Mouse (Mus musculus) hindbrain, embryonic 11.5 days (tissue): ENCODE results near the gene Tmem206. TPM values are rescaled to one million over a fixed set of nuclear protein-coding genes. Genes with fewer than 3 reads are reported as not detected.

Experiments used
- ATAC-seq: fragments of 200-750 bp; cut with Nextera tagmentation; 2 replicates; pipeline ENCODE4 v1.8.0; 2017; ENCODE audit warnings: mild to moderate bottlenecking, moderate TSS enrichment, moderate library complexity; ENCODE audit not compliant: low FRiP score
- DNase-seq: peaks from one replicate; pipeline ENCODE4 v3.0.0-alpha.2; 2015; ENCODE audit warnings: low spot score
- H3K27ac ChIP-seq: fragments of 300-500 bp; sonication (generic); 2 replicates; pipeline ENCODE4 v1.5.1; 2014; ENCODE audit warnings: mild to moderate bottlenecking, low read depth, low read length
- H3K27me3 ChIP-seq: fragments of 300-500 bp; sonication (generic); 2 replicates; pipeline ENCODE4 v1.6.1; 2014; ENCODE audit warnings: mild to moderate bottlenecking, low read length, moderate library complexity, mixed read lengths; ENCODE audit not compliant: control insufficient read depth, insufficient read depth
- H3K36me3 ChIP-seq: fragments of 300-500 bp; sonication (generic); 2 replicates; pipeline ENCODE4 v1.6.1; 2014; ENCODE audit warnings: mild to moderate bottlenecking, low read length, moderate library complexity, mixed read lengths; ENCODE audit not compliant: control insufficient read depth, insufficient read depth
- H3K4me1 ChIP-seq: fragments of 300-500 bp; sonication (generic); replicated peaks from 2 replicates; pipeline ENCODE4 v1.6.1; 2014; ENCODE audit warnings: low read length, mixed read lengths; ENCODE audit not compliant: control insufficient read depth, insufficient read depth
- H3K4me2 ChIP-seq: fragments of 300-500 bp; sonication (generic); replicated peaks from 2 replicates; pipeline ENCODE4 v1.6.1; 2014; ENCODE audit warnings: mild to moderate bottlenecking, low read depth, low read length
- H3K4me3 ChIP-seq: fragments of 300-500 bp; sonication (generic); 2 replicates; pipeline ENCODE4 v1.5.1; 2014; ENCODE audit warnings: low read depth, low read length
- H3K9ac ChIP-seq: fragments of 300-500 bp; sonication (generic); 2 replicates; pipeline ENCODE4 v1.6.1; 2014; ENCODE audit warnings: low read depth, low read length
- H3K9me3 ChIP-seq: fragments of 300-500 bp; sonication (generic); 2 replicates; pipeline ENCODE4 v1.6.1; 2016; ENCODE audit warnings: low read length; ENCODE audit not compliant: control insufficient read depth
- WGBS: fragments of 180-500 bp; shearing (Covaris S2); extraction: QIAGEN DNeasy Blood & Tissue Kit; methylation state at CpG from one replicate; pipeline ENCODE4 v1.1.7; 2014; 5-methylcytosine and 5-hydroxymethylcytosine counted together
- polyA plus RNA-seq: library from polyadenylated mRNA; unstranded; fragments of >200 nt; fragmentation: Nextera tagmentation; extraction: Ambion mirVana; gene quantifications from 2 replicates; pipeline ENCODE4 v1.2.1, GENCODE M21; 2014

The Tmem206 gene
- polyA plus RNA-seq, result 35.4 and 39.7 TPM in 2 replicates

GRCm38 (mm10) chr1:191325726-191326232 lies at the start of gene Tmem206:
Gene Tmem206 (plus strand): TSS chr1:191325912.
- H3K4me1 ChIP-seq, result peaks cover 10% of the 10 kb centered on the region
- WGBS, result under 1% methylated on average over 41 of the region's 42 CpGs
- peak within 1 kb of the TSS; percentile 95 for H3K4me2 ChIP-seq
- H3K9me3 ChIP-seq, result no peaks in the 10 kb centered on the region
- no peaks in the 10 kb centered on the region for H3K36me3 ChIP-seq
- ATAC-seq (peak; percentile 95), DNase-seq (peak; percentile 99)
- H3K27me3 ChIP-seq, result 0 out of 2 replicates have a peak, but pooled peaks cover 2% of the 10 kb centered on the region
- peak within 1 kb of the TSS; percentile 71 for H3K27ac ChIP-seq
- peak within 1 kb of the TSS; percentile 90 for H3K9ac ChIP-seq
- peak within 1 kb of the TSS; percentile 88 for H3K4me3 ChIP-seq

- Histone ChIP-seq H3K27me3 (no peaks in the 10 kb centered on the region), H3K9ac (no peak overlapping the region), H3K4me2 (no peak overlapping the region), H3K4me3 (no peak overlapping the region), H3K36me3 (no peaks in the 10 kb centered on the region), H3K27ac (no peak overlapping the region), H3K9me3 (no peaks in the 10 kb centered on the region), H3K4me1 (no peaks in the 10 kb centered on the region)
- no peak for DNase-seq
- 97% methylated on average over 7 of the region's 7 CpGs for WGBS
- ATAC-seq, result no peak
Measured at GRCm38 (mm10) chr1:191276181-191276580, 49.5 kb upstream of the Tmem206 start.

DNA sequence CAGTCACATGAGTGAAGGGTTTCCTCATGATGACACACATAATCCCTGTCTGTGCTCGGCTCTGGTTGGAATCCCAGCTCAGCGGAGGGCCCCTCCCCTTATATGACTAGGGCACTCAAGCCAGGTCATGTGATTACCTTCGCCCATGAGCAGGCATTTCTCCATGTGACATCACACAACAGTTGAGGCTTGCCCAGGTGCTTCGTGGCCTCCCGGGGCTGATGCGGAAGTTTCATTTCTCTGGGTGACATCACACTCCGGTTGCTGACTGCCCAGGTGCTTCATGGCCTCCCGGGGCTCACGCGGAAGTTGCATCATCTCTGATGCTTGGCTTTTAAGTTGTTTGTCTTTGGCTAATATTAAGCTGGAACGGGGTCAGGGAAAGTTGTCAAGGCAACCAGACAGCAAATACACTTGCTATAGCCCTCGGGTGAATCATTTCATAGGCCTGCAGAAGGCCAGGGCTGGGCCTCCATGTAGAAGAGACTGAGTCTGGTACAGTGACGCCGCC lies 48.1 kb upstream of the Tmem206 start:
- no peaks in the 10 kb centered on the region for H3K36me3 ChIP-seq
- ATAC-seq (no peak), DNase-seq (no peak)
- WGBS, result 82% methylated on average over 14 of the region's 14 CpGs
- no peaks in the 10 kb centered on the region for H3K9me3 ChIP-seq
- H3K4me3 ChIP-seq, result no peak overlapping the region
- no peak overlapping the region for H3K4me2 ChIP-seq
- no peak overlapping the region for H3K9ac ChIP-seq
- H3K4me1 ChIP-seq, result no peaks in the 10 kb centered on the region
- no peaks in the 10 kb centered on the region for H3K27me3 ChIP-seq
- no peak overlapping the region for H3K27ac ChIP-seq

DNA sequence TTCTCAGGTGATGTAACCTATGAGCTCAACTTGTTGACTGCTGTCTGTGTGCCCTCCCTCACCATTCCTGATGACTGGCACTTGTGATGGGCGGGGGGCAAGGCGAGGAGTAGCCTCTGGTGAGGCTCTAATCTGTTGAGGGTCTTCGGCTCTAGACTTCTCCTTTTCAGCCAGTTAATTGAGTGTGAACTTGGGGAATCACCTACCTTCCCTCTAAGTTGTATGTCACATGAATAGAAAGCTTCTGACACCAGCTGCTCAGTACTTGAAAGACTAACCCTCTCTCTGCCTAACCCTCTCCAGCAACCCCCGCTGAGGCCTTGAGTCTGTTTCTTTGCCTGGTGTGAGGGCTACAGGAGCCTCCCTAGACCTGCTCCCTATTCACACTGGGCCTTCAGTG lies 47.4 kb upstream of the Tmem206 start:
- Histone ChIP-seq H3K9me3 (no peaks in the 10 kb centered on the region), H3K9ac (no peak overlapping the region), H3K4me1 (no peaks in the 10 kb centered on the region), H3K27ac (no peak overlapping the region), H3K4me3 (no peak overlapping the region), H3K36me3 (no peaks in the 10 kb centered on the region), H3K4me2 (no peak overlapping the region), H3K27me3 (no peaks in the 10 kb centered on the region)
- no peak for DNase-seq
- WGBS, result 85% methylated on average over 4 of the region's 4 CpGs
- ATAC-seq, result no peak

- Histone ChIP-seq H3K9me3 (no peaks in the 10 kb centered on the region), H3K27me3 (no peaks in the 10 kb centered on the region), H3K4me1 (no peaks in the 10 kb centered on the region), H3K9ac (no peak overlapping the region), H3K27ac (no peak overlapping the region), H3K4me3 (no peak overlapping the region), H3K36me3 (no peaks in the 10 kb centered on the region), H3K4me2 (no peak overlapping the region)
- 65% methylated on average over 7 of the region's 7 CpGs for WGBS
- DNase-seq (no peak), ATAC-seq (no peak)
Measured at GRCm38 (mm10) chr1:191281171-191281570, 44.5 kb upstream of the Tmem206 start.

DNA sequence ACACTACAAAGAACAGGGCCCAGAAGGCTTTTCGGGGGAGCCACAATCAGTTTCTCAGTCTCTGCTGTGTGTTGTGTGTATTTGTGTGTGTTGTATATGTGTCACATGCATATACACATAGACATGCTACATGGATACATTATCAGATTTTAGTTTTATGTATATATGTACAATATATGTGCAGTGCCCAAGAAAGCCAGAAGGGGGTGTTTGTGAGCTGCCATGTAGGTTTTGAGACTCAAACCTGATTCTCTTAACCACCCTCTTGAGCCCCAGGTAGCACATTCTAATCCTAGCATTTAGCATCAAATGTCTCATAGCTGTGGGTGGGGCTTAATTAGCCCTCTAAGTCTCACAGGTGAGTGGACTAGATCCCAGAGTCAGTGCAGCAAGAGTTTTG lies 43.4 kb upstream of the Tmem206 start:
- no peak overlapping the region for H3K27ac ChIP-seq
- no peaks in the 10 kb centered on the region for H3K4me1 ChIP-seq
- ATAC-seq, result no peak
- H3K4me2 ChIP-seq, result no peak overlapping the region
- H3K9ac ChIP-seq, result no peak overlapping the region
- no peak for DNase-seq
- H3K36me3 ChIP-seq, result no peaks in the 10 kb centered on the region
- 97% methylated on average over 1 of the region's 1 CpGs for WGBS
- H3K4me3 ChIP-seq, result no peak overlapping the region
- H3K27me3 ChIP-seq, result no peaks in the 10 kb centered on the region
- no peaks in the 10 kb centered on the region for H3K9me3 ChIP-seq

DNA sequence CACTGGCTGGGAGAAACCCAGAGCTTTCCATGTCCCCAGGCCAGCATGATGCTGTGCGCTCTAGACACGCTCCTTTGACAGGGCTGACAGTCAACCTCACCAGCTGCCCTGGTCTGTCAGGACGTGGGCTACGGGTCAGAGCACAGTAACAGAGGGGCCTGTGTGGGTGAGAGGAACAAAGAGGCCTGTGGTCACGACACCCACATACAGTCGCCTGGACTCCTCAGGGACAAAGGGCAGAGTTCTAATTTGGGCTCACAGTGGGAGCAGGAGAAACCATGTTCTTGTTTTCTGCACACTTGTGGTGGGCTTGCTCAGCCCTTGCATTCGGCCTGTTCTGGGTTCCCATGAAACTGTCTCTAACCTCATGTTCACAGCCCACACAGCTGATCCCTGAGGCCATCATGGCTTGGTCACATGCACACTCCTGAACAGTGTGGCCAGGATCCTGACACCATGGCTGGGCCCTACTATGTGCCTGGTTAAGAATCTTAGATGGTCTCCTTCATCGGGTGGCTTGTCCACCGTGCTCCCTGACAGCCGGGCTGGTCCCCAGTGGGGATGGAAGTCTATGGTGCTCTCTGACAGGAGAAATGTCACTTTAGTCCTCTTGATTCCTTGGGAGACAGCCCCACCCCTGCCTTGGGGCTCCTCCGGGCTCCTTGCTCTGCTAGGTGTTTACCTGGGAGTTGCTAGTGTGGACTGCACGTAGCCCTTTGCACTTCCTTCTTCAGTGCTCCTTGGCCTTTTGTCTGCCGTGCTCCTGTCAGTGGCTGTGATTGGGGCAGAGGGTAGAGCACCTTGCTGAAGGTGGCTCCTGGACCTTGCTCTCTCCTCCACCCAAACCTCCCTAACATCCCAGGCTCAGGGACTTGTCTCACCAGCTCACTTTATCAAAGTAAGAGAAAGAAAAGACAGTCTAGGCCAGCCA lies 42.3 kb upstream of the Tmem206 start:
- WGBS, result 64% methylated on average over 13 of the region's 13 CpGs
- Histone ChIP-seq H3K4me2 (no peak overlapping the region), H3K9ac (no peak overlapping the region), H3K4me1 (no peaks in the 10 kb centered on the region), H3K36me3 (no peaks in the 10 kb centered on the region), H3K27me3 (no peaks in the 10 kb centered on the region), H3K27ac (no peak overlapping the region), H3K9me3 (no peaks in the 10 kb centered on the region), H3K4me3 (no peak overlapping the region)
- ATAC-seq (no peak), DNase-seq (no peak)

GRCm38 (mm10) chr1:191284502-191284901 lies 41.2 kb upstream of the Tmem206 start:
- WGBS, result 85% methylated on average over 8 of the region's 8 CpGs
- Histone ChIP-seq H3K4me1 (no peaks in the 10 kb centered on the region), H3K27ac (no peak overlapping the region), H3K27me3 (no peaks in the 10 kb centered on the region), H3K4me3 (no peak overlapping the region), H3K9ac (no peak overlapping the region), H3K36me3 (no peaks in the 10 kb centered on the region), H3K9me3 (no peaks in the 10 kb centered on the region), H3K4me2 (no peak overlapping the region)
- DNase-seq, result no peak
- ATAC-seq, result no peak
